Mouse (Mus musculus): Measurements from ENCODE around the gene Zw10. TPM values are rescaled to one million over a fixed set of nuclear protein-coding genes. Genes with fewer than 3 reads are reported as not detected.

Zw10 gene
- total RNA-seq, 2 experiments from 2014 or later = 24.4 to 28.7 TPM

Other genes with a start within 250 kb of the Zw10 start
- gene Zbtb16, start 219.4 kb upstream of the Zw10 start, total RNA-seq (2015) = 4.7 and 5.8 TPM in 2 replicates
- gene Zbtb16, start 219.4 kb upstream of the Zw10 start, total RNA-seq (2017) = 4.7 and 5.2 TPM in 2 replicates
- gene Htr3a, start 144.5 kb upstream of the Zw10 start, total RNA-seq (2015) = not detected in 2 replicates
- gene Htr3a, start 144.5 kb upstream of the Zw10 start, total RNA-seq (2017) = not detected in 2 replicates
- gene Htr3b, start 90.6 kb upstream of the Zw10 start, total RNA-seq (2015) = not detected in 2 replicates
- gene Htr3b, start 90.6 kb upstream of the Zw10 start, total RNA-seq (2017) = not detected in 2 replicates
- 8.7 and 11.2 TPM in 2 replicates for gene Usp28, start 70.2 kb upstream of the Zw10 start, total RNA-seq (2015)
- gene Usp28, start 70.2 kb upstream of the Zw10 start, total RNA-seq (2017) = 6.8 and 8.8 TPM in 2 replicates
- gene Tmprss5, start 25.6 kb downstream of the Zw10 start, total RNA-seq (2015) = not detected in 2 replicates
- gene Tmprss5, start 25.6 kb downstream of the Zw10 start, total RNA-seq (2017) = not detected in 2 replicates
- not detected in 2 replicates for gene Gm4894, start 194.9 kb downstream of the Zw10 start, total RNA-seq (2015)
- gene Gm4894, start 194.9 kb downstream of the Zw10 start, total RNA-seq (2017) = not detected in 2 replicates